ENCODE assay signal across 9 mouse cellular contexts in genomic region chr12:33162541-33162940, GRCm38 (mm10). TPM values are rescaled to one million over a fixed set of nuclear protein-coding genes. Genes with fewer than 3 reads are reported as not detected.
A peak's percentile ranks its signal among the peaks of the same experiment; 100 is the strongest.
DNase-seq lines count a peak whose midpoint lies in the region; ATAC-seq and TF ChIP-seq lines count a peak whose summit lies in the region.
"Had no signal": no experiment of that assay in that cellular context is flagged by ENCODE, and none has a peak within 500 bp of the region (broad histone marks: within the 10 kb centered on the region; RNA-seq: fewer than 3 reads in every experiment).

No protein-coding gene starts in this region.

- TF ChIP-seq CTCF in kidney, postnatal 0 days (IDR thresholded peaks at IDR 0.05; ENCODE audit: low read depth): no peak

- H3K36me3 ChIP-seq in embryonic facial prominence, embryonic 11.5 days (replicated peaks; ENCODE audit: control insufficient read depth, insufficient read depth, low read depth, low read length): no peaks in the 10 kb centered on the region
- no peaks in the 10 kb centered on the region for H3K36me3 ChIP-seq in kidney, postnatal 0 days (ENCODE audit: insufficient read depth, low read length)
- H3K36me3 ChIP-seq in neural tube, embryonic 14.5 days (ENCODE audit: control insufficient read depth, insufficient read depth, low read length): no peaks in the 10 kb centered on the region
- H3K36me3 ChIP-seq: heart, embryonic 15.5 days had no signal

- no peak overlapping the region for H3K4me2 ChIP-seq in embryonic facial prominence, embryonic 11.5 days (ENCODE audit: low read depth, low read length)
- H3K4me2 ChIP-seq in kidney, postnatal 0 days (ENCODE audit: low read length): peak overlapping the region; percentile 23; the same call in 1 of the 2 replicates
- H3K4me2 ChIP-seq in neural tube, embryonic 14.5 days (ENCODE audit: low read depth, low read length): no peak overlapping the region
- H3K4me2 ChIP-seq: heart, embryonic 15.5 days had no signal

- H3K9ac ChIP-seq in embryonic facial prominence, embryonic 11.5 days (replicated peaks; ENCODE audit: low read length): peak overlapping the region; percentile 10; the same call in 1 of the 2 replicates
- no peak overlapping the region for H3K9ac ChIP-seq in kidney, postnatal 0 days (ENCODE audit: low read depth, low read length)
- no peak overlapping the region for H3K9ac ChIP-seq in neural tube, embryonic 14.5 days (replicated peaks; ENCODE audit: low read depth, low read length)
- H3K9ac ChIP-seq: heart, embryonic 15.5 days had no signal

- intact Hi-C loops in left cerebral cortex, postnatal 4 days (cut with DNase I): no loop called here

- ATAC-seq in embryonic facial prominence, embryonic 11.5 days (replicated peaks; ENCODE audit: insufficient number of reproducible peaks, low FRiP score, low TSS enrichment, low read depth): no peak; the same call in 1 of the 2 replicates
- ATAC-seq in kidney, postnatal 0 days (replicated peaks; ENCODE audit: low FRiP score, low read depth): no peak
- ATAC-seq in neural tube, embryonic 14.5 days (ENCODE audit: low read depth): peak; percentile 77
- no peak for ATAC-seq in activated CD4-positive, CD25-positive, alpha-beta regulatory T cell, adult 4 months

- peak overlapping the region; percentile 30 for H3K27ac ChIP-seq in embryonic facial prominence, embryonic 11.5 days (replicated peaks; ENCODE audit: low read depth, low read length)
- H3K27ac ChIP-seq in kidney, postnatal 0 days: peak overlapping the region; percentile 47
- H3K27ac ChIP-seq in neural tube, embryonic 14.5 days (ENCODE audit: low read depth, low read length): no peak overlapping the region
- H3K27ac ChIP-seq: heart, embryonic 15.5 days had no signal

- peak; percentile 54 for DNase-seq in left cerebral cortex, postnatal 4 days
- no peak for DNase-seq in left cerebral cortex, adult 11 months (ENCODE audit: low spot score)
- peak; percentile 58 for DNase-seq in embryonic facial prominence, embryonic 11.5 days (ENCODE audit: low spot score)
- DNase-seq in kidney, postnatal 0 days (ENCODE audit: low spot score): peak; percentile 67
- DNase-seq in urinary bladder, postnatal 36 days (ENCODE audit: low spot score in 2 of 2): no peak
- DNase-seq in left cerebral cortex, adult 8-10 months (ENCODE audit: low spot score in 2 of 2): no peak

- no peak overlapping the region for H3K4me3 ChIP-seq in embryonic facial prominence, embryonic 11.5 days (ENCODE audit: low read depth, low read length)
- H3K4me3 ChIP-seq in kidney, postnatal 0 days (replicated peaks; ENCODE audit: low read depth, low read length): no peak overlapping the region
- no peak overlapping the region for H3K4me3 ChIP-seq in neural tube, embryonic 14.5 days (ENCODE audit: low read depth, low read length)
- H3K4me3 ChIP-seq: heart, embryonic 15.5 days had no signal

- no peaks in the 10 kb centered on the region for H3K9me3 ChIP-seq in embryonic facial prominence, embryonic 11.5 days (replicated peaks; ENCODE audit: control insufficient read depth, low read length)
- H3K9me3 ChIP-seq in kidney, postnatal 0 days (replicated peaks; ENCODE audit: low read length): no peaks in the 10 kb centered on the region
- H3K9me3 ChIP-seq in neural tube, embryonic 14.5 days (ENCODE audit: control insufficient read depth, low read length): no peaks in the 10 kb centered on the region
- H3K9me3 ChIP-seq: heart, embryonic 15.5 days had no signal

- WGBS in embryonic facial prominence, embryonic 11.5 days: 43% methylated on average over 12 of the region's 12 CpGs
- 24% methylated on average over 12 of the region's 12 CpGs for WGBS in kidney, postnatal 0 days
- WGBS in neural tube, embryonic 14.5 days: 5% methylated on average over 12 of the region's 12 CpGs

- no peaks in the 10 kb centered on the region for H3K27me3 ChIP-seq in embryonic facial prominence, embryonic 11.5 days (ENCODE audit: control insufficient read depth, insufficient read depth, low read length)
- no peaks in the 10 kb centered on the region for H3K27me3 ChIP-seq in kidney, postnatal 0 days (ENCODE audit: insufficient read depth, low read length)
- H3K27me3 ChIP-seq in neural tube, embryonic 14.5 days (ENCODE audit: control insufficient read depth, insufficient read depth, low read length): no peaks in the 10 kb centered on the region
- H3K27me3 ChIP-seq: heart, embryonic 15.5 days had no signal

- H3K4me1 ChIP-seq in embryonic facial prominence, embryonic 11.5 days (ENCODE audit: control insufficient read depth, insufficient read depth, low read length): no peaks in the 10 kb centered on the region
- H3K4me1 ChIP-seq in kidney, postnatal 0 days (replicated peaks; ENCODE audit: insufficient read depth, low read length): 0 out of 2 replicates have a peak, but pooled peaks cover 3% of the 10 kb centered on the region
- peaks cover 6% of the 10 kb centered on the region; the same call in 1 of the 2 replicates for H3K4me1 ChIP-seq in neural tube, embryonic 14.5 days (ENCODE audit: control insufficient read depth, insufficient read depth, low read length)

RNA-seq across cellular contexts. Expression of gene Atxn7l1, which starts 15.0 kb away (rescaled TPM):
- total RNA-seq in left cerebral cortex, postnatal 4 days (2021): 10 to 100 TPM; 61.4 to 62.9 TPM
- 17.7 and 18.9 TPM in 2 replicates for polyA plus RNA-seq in embryonic facial prominence, embryonic 11.5 days (2014; fragmentation: Nextera tagmentation; extraction: Ambion mirVana)
- polyA plus RNA-seq in kidney, postnatal 0 days (2015; fragmentation: Nextera tagmentation; extraction: Ambion mirVana): 9.3 TPM in 2 replicates
- 25.8 and 35.1 TPM in 2 replicates for polyA plus RNA-seq in neural tube, embryonic 14.5 days (2014; fragmentation: Nextera tagmentation; extraction: Ambion mirVana)
- 10 to 100 TPM; 58.3 to 64.4 (median 61.0) TPM for total RNA-seq in left cerebral cortex, adult 8-10 months (2022)
- 10 to 100 TPM; 69.1 to 80.6 TPM for polyA plus RNA-seq in activated CD4-positive, CD25-positive, alpha-beta regulatory T cell, adult 4 months (2017; shearing (Covaris generic))

Comparison
In these comparisons a context has a peak if more than half of its experiments do, and no peak if none do; other contexts are left out.
1. DNase-seq: peak in left cerebral cortex, postnatal 4 days (single experiment), embryonic facial prominence, embryonic 11.5 days (single experiment) and kidney, postnatal 0 days (single experiment); none in left cerebral cortex, adult 11 months (single experiment), urinary bladder, postnatal 36 days (0 of 2) and left cerebral cortex, adult 8-10 months (0 of 2).